Mouse (Mus musculus): ENCODE measurements at regions not wholly inside any gene's neighbourhood (a gene's known extent, or its start where the extent isn't known, plus 50 kb on each side); places are given as distances from the start of the nearest gene placed in this dataset.
"Not testable (repeated sequence)": the region's sequence is repeated elsewhere in the genome, so short reads cannot be mapped to it uniquely, and the experiment has no call there.

DNA sequence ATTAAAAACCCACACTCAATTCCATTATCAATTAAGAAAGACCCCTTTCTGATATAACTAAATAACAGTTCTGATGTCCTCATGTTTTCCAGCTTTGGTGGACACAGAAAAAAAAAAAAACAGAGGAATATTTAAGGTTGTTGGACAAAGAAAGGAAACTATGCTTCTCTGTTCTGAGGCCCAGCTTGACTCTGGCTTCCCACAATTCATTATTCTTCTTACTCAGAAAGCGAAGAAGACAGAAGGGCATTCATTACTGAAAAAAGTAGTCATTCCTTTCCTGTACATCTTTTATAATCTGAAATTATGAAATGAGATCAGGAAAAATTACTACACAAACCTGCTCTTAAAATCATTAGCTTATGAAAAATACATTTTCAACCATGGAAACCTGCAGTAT is 263.2 kb upstream of the 1700008P02Rik start:
- DNase-seq (ENCODE audit: low spot score): no peak

DNA sequence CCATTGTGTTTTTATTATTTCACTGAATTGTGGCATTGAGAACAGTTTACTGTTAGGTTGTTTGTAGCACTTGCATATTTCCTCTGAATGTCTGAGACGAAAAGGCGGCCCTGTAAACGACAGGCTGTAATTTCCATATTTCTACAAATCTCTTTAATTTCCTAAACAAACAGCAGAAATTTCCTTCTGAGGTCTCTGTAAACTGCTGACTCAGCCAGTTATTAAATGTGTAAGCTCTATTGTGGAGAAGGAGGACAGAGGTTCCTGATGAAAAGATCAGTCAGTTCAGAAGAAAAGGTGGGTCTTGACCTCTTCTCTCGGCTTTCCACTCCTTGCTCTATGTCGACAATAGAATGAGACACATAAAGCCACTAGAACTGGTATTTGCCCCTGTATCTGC is 256.0 kb upstream of the 1700008P02Rik start:
- DNase-seq (ENCODE audit: low spot score): no peak

DNA sequence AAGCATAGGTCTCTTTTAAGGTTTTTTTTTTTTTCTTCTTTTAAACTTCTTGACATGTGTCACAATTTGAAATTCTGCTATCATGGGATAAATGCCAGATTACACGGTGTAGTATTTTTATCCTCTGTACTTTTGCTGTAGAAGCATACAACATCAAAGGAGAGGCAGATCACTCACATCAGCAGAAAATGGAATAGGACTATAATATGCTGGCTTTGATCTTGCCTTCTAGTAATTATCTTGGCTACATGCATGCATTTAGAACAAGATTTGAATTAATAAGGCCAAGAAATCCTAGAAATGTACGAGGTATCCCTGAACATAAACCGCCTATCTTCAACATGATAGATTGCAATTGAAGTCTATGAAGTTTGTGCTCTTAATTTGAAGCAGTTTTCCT is 251.9 kb upstream of the 1700008P02Rik start:
- DNase-seq (ENCODE audit: low spot score): no peak

DNA sequence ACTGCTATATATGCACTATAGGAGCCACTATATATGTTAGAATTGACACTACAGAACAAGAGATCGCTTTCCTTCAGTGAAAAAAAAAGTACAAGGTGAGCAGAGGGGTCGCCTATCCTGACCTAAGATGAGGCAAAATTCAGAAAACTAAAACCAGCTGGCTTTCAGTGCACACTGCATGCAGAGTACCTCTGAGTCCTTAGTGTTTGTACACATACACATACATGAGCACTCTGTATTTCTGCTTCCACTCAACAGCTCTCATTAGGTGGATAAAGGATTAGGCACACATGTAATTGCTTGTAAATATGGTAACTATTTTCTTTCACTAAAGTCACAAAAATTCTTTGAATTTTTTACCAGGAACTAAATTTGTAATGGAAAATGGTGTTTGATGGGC is 251.5 kb upstream of the 1700008P02Rik start:
- no peak for DNase-seq (ENCODE audit: low spot score)

DNA sequence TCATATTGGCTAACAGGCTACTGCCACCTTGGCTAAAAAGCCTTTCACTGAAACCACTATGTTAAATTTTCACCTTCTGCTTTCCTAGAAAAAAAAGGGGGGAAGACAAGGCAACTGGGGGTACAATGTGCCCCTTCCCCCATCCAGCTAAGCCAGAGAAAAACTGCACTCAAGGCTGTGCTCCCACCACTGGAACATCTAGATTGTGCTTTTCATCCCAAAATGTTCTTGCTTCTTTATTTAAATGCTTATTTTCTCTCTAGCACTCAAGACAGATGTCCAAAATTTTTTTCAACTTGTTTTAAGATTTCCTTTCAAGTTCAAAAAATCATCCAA is 245.9 kb upstream of the 1700008P02Rik start:
- DNase-seq (ENCODE audit: low spot score): no peak

DNA sequence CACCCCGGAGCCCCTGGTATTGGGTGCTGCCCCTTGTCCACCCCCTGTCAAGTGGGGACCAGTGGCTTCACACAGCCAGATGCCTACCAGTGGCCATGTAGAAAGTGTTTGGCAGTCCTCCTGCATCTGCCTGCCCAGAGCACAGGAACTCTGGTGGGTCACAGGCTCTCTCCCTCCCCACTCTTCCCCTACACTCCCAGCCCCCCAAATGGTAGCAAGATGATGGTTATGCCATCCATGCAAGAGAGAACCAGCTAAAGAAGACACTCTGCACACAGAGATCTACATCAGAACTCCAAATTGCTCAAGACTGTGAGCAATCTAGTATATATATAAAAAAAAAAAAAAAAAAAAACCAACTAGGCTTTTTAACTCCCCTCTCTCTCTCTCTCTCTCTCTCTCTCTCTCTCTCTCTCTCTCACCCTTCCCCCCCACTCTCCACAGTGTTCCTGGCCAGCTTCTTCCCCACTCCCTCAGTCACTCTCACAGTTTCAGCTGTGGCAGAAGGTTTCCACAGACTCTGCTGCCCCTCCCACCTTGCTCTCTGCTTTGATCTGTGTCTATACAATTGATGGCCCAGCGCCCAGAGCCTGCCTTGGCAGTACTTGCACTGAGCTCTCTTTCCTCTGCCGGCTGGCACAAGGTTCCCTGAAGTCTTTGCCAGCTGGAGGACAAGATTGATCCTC is 245.4 kb upstream of the 1700008P02Rik start:
- peak; percentile 9 for DNase-seq (ENCODE audit: low spot score)

DNA sequence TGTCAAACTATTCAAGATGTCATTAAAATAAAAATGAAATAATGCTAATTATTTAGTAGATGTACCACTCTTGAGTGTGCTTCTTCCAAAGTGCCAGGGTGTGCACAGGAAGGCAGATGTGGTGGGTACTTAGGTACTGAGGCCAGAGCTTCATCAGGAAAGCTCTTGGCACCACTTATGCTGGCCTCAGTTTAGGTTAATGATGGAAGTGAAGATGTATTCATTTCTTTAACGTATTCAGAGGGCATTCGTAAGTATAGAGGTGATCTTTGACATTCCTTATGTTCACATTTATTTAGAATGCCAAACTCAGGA is 239.6 kb upstream of the 1700008P02Rik start:
- no peak for DNase-seq (ENCODE audit: low spot score)

DNA sequence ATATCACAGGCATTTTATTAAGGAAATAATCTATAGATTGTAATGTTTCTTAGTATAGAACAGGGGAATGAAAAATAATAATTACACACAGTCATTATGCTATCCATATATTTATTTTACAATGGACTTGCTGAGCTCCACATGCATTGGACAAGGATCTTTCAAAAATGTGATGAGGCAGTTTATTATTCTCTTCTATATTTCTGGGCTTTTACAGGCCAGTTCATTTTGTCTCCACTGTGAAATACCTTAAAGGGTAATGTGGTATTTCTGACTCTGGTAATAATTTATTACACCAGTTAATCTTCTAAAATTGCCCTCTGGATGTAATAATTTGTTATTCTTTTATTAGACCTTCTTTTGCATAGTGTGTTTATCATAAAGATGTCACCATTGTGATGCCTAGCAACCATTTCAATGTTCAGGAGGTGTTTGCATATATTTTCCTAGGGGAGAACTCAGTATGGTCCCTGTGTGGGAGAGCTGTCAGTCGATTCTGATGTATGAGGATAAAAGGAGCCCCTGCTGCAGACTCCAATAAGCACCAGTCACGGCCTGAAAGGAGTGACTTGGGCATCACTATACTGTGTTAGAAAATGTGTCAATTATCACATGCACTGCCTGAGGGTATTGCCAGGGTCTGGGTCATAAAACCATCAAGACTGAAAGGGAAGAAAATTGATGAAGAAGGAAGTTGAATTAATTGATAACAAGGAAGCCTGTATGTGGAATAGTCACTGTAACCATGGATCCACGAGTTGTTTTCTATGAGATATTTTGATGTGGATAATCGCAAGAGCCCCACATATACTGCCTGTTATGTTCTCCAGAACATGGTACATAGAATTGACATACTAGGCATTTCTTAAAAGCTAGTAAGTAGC is 239.0 kb upstream of the 1700008P02Rik start:
- no peak for DNase-seq (ENCODE audit: low spot score)

DNA sequence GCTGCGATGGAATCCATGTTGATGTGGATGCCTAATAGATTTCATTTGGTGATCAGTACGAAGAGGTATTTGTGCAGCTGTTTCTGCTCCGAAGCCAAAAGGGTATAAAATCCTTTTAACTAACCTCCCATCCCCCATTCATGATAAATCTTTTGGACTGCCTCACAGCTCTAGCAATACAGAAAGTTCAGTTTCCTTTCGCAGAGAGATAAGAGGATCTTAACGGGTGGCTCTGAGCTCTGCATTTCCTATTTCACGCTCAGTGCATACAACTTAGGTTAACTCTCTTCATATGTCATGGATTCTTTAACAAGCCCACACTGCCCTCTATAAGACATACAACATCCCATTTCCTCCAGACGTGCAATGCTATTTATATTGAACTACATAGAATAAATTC is 199.1 kb upstream of the 1700008P02Rik start:
- no peak for DNase-seq (ENCODE audit: low spot score)

DNA sequence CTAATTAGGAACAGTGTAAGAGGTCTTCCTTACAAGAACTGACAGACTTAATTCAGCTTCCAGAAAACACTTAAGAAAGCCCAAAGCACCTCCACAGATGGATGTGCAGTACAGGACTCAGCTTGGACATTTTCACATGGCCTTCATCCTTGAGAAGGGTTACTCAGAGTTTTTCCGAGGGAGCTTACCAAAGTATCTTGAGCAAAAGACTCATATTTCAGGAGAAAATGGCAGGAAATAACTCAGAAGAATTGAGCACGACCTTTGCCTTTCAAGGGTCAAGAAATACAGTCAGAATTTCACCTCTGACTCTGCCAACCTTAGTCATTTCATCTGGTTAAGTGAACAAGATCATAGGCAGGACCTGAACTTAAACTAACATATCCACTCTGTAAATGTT is 192.1 kb upstream of the 1700008P02Rik start:
- DNase-seq (ENCODE audit: low spot score): no peak

DNA sequence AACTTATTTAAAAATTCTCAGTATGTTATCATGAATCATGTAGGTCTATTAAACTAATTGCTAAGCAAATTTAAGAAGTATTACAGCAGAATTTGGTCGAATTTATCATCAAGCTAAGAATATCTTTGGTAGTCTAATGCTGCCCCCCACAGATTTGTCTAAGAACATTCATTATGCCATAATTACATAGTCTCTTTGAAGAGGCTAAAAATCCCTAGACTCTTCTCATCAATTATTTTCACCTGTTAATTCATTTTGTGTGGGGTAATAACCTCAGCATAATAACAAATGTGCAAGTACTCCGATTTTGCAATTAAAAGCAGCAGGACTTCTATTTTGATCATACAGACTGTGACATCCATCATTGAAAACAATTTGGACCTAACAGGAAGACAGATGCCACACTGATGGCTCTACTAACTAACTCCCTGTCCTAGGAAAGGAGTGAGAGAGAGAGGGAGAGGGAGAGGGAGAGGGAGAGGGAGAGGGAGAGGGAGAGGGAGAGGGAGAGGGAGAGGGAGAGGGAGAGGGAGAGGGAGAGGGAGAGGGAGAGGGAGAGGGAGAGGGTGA is 189.2 kb upstream of the 1700008P02Rik start:
- DNase-seq (ENCODE audit: low spot score): no peak

DNA sequence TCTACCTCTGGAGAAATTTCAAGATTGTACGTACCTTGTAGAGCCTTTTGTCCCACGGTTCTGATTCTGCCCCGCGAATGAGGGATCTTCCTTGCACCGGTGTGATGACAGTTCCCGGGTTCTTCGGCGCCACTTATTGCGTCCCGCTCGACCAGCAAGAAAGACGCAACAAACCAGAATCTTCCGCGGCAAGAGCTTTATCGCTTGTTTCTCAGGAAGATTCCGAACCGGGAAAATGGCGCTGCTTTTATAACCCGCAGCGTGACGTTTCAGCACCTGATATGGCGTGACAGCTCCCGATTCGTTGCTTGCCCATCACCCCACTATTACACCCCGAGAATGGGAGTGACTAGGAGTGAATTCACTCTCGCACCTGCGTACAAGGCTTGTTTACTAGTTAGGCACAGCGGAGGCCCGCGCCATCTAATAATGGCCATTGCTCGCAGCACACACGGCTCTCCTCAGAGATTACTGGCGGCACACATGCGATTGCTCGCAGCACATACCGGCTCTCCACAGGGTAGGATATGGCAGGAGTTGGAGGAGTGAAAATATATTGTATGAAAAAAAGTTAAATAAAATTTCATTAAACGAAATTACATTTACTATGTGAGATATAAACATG is 180.0 kb upstream of the 1700008P02Rik start:
- DNase-seq (ENCODE audit: low spot score): not testable (repeated sequence)

DNA sequence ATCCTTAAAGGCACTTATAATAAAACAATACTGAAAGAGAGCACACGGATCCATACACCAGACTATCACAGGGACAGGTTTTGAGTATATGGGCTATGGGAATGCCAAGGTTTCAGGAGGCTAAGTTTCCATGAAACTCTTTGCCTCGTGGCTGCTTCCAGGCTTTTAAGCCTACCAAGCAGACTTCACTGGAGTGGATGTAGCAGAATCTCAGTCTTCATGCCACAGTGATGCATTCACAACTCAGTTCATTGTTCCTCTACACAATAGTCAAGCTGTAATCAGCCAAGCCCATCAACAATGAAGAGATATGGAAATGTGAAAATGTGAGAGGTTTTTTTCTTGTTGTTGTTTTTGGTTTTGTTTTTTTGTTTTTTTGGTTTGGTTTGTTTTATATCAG is 148.3 kb upstream of the 1700008P02Rik start:
- no peak for DNase-seq (ENCODE audit: low spot score)

DNA sequence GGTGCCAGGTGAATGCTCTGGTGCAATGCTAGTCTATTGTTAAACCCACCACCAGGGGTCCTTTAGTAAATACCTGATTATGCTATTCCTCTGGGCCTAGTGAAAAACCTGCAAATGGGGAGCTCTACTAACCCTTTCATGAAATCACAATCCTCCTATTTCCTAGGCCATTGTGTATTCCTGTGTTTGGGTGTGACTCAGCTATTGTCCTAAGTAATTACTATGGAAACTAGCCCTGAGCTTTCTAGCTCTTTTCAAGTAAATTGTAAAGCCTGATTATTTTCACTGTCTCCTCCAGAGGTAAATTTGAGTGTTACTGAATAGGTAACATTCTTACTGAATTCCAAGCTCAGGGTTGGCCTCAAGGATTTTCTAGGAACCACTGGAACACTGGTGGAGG is 147.8 kb upstream of the 1700008P02Rik start:
- DNase-seq (ENCODE audit: low spot score): not testable (repeated sequence)

DNA sequence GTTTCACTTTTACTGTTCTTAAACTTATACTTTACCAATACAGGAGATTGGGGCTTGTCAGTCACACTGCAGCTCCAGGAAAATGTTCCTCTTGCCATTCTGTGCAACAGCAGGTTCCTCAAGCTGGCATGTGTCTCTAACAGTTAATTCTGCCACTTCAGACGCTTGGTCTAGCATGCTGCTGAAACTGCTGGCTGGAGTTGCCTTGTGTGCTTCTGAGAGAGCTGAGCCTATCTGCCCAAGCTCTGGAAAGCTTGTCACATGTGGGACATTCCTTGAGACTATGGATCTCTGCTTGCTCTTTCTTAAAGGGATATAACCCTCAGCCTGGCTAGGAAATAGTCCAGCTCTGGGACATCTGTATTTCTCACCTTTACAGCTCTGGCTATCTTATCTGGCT is 138.9 kb upstream of the 1700008P02Rik start:
- DNase-seq (ENCODE audit: low spot score): no peak

DNA sequence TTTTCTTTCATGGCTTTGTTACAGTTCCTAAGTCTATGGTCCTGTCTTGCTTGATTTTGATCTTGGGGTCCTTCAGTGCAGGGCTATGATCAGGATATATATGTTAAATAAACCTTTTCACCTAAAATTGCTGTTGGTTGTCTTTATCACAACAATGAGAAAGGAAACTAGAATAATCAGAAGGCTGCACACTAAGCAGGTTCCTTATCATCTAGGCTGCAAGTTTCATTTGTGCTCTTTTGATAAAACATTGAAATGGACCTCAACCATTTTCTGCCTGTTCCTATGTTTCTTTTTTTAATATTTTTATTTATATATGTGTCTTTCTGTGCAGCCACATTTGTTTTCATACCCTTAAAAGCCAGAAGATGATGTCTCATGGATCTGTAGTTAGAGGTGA is 137.3 kb upstream of the 1700008P02Rik start:
- no peak for DNase-seq (ENCODE audit: low spot score)

DNA sequence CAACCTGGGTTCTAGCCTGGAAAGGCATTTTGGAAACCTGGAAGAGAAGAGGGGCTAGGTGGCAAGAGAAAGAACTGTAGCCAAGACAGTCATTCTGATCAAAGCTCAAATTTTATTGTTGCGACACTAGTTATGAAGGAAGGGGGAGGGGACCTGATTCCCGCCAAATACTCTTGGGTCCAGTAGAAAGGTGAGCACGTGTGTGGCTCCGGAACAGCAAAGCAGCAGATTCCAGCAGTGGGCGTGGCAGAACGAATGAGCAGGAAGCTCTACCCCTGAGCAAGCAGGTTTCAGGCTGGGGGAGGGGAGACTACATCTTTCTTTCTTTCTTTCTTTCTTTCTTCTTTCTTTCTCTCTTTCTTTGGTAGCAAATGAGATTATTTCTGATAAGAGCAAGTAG is 130.5 kb upstream of the 1700008P02Rik start:
- not testable (repeated sequence) for DNase-seq (ENCODE audit: low spot score)

DNA sequence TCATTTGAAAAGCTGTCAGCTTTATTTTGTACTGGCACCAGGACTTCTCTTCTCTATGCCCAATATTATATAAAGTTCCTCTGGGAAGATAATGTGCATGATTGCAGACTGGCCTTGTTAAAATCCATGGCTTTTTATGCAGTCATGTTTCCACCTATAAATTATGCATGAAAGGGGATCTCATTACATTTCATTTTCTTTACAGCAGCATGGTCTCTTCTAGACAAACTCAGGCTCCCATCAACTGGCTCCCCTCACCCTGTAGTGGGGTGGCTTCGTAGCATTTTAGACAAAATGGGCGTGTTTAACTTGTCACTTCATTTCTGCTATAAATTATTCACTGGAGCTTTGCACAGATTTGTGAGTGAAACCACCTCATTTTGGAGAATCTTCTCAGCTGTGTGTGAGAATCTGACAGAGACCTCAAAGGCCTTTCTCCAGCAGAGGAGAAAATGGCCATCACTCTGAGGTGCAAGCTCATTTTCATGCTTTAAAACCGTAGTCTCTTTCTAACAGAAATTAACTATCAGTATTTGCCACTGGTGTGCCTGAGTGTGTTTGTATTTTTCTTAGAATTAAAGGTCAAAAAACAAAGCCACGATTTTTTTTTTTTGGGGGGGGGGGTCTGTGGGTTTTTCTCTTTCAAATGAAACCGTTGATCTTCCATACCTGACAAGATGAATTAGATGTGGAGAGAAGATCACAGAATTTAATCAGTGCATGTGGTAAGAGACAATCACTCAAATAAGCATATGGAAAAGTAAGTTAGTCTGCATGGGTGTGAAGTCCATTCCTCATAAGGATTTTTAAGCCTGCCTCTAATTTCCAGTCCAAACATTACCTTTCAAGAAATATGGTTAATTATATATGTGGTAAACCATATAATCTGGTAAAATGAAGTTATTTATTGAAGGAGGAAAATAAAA is 111.4 kb upstream of the 1700008P02Rik start:
- DNase-seq (ENCODE audit: low spot score): no peak

DNA sequence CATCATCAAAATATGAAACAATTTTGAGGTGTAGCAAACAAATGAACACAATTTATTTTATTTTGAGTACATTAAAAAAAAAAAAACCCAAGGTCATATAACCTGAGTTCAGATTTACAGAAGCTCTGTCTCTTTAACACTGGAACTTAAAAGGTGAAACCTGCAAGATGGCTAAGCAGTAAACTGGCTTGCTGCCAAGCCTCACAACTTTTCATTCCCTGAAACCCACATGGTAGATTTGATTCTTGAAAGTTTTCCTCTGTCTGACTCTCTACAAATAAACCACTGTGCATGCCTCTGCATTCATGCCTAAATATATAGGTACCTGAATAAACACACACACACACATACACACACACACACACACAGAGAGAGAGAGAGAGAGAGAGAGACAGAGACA is 109.8 kb upstream of the 1700008P02Rik start:
- DNase-seq (ENCODE audit: low spot score): no peak

DNA sequence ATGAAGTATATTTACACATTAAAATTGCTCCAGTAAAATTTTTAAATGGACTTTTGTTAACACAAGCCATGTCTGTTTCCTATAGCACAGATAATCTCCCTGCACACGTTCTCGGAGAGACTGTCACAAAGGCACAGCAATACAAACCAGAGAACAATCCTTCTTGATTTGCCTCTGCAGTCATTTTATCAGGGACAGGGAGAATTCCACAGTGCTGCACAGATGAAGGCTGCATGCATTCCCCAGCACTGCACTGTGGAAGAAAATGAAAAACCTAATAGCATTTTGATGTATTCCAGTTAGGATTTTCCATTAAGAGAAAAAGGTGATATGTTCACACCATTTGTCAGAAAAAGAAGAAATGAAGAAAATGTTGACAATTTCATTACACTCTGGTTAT is 63.4 kb upstream of the 1700008P02Rik start:
- DNase-seq (ENCODE audit: low spot score): no peak

DNA sequence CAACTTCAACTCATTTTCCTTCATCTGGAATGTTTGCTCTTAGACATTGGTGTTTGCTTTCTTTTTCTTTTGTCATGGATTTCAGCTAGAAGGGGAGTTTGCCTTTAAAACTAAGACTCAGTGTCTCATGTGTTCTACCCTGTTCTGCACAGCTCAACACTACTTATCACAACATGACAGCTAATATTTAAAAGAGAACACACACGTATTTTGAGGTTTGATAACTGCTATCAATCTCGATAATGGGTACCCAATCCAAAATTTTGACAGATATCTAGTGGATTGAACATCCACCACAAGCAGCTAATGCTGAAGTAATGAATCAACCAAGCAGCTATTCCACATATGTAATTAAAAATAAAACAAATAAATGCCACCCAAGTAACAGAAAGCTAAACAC is 61.2 kb upstream of the 1700008P02Rik start:
- no peak for DNase-seq (ENCODE audit: low spot score)

DNA sequence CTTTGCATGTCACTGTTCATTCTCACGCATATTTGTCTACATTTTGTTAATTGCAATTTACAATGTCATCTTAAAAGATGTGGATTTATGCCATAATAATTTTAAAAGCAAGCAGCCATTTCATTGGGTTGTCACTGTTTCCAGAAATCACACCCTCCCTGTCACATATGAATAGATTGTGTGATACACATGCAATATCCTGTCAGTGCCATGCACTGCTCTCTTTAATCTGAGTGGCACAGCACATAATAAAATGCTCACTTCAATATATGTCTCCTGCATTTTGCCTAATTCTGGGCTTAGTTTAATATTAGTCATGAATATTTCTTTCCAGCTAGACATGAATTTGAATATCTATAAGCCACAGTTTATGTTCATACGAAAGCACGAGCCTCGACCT is 56.1 kb upstream of the 1700008P02Rik start:
- DNase-seq (ENCODE audit: low spot score): no peak
